Mouse (Mus musculus): Measurements from ENCODE around the gene Zdhhc8. TPM values are rescaled to one million over a fixed set of nuclear protein-coding genes. Genes with fewer than 3 reads are reported as not detected.
A peak's percentile ranks its signal among the peaks of the same experiment; 100 is the strongest.

Gene Zdhhc8
- polyA plus RNA-seq, 2 experiments: 0.88 to 2.9 TPM

DNA sequence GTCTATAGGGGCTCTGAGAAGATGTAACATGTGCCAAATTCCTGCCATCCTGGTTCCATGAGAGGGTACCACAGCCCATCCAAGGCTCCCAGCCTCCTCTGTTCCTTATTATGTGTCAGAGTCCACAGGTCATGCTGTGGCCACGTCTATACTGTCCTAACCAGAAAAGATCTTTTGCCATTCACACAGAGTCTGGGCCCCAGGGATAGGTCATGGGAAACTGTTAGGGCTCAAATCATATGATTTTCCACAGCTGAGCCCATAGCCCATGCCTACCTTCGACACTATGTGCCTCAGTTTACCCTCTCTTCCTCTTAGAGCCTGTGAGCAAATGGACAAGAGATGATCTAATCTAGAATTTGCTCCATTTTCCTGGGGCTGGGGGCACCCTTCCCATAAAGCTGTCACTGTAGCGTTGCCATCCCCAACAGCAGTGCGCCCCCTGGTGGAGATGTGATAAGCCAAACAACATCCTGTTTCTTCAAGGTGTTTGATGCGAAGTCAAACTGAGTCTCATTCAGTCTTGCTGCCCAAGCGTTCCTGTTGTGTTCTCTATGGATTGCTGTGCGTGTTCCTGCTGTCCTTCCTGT is 62.6 kb downstream of the Zdhhc8 start:
- H3K4me2 ChIP-seq (ENCODE audit: low read depth): no peak overlapping the region
- TF ChIP-seq EP300 (IDR thresholded peaks at IDR 0.05; ENCODE audit: low read depth): no peak
- peak; percentile 98 for TF ChIP-seq CTCF (IDR thresholded peaks at IDR 0.05; ENCODE audit: low read depth)
- no peak overlapping the region for H3K27ac ChIP-seq
- ATAC-seq (ENCODE audit: insufficient read depth): no peak
- no peaks in the 10 kb centered on the region for H3K27me3 ChIP-seq (ENCODE audit: control insufficient read depth, insufficient read depth, low read length)
- H3K9me3 ChIP-seq (ENCODE audit: control insufficient read depth, low read length): no peaks in the 10 kb centered on the region
- no peak overlapping the region for H3K4me3 ChIP-seq (ENCODE audit: insufficient read depth in 1 of 2, low read depth in 2 of 2, low read length in 2 of 2)
- peaks cover 0 to 4% of the 10 kb centered on the region in 2 experiments; a peak in 1 of 4 replicates for H3K4me1 ChIP-seq (replicated peaks; ENCODE audit: control insufficient read depth in 2 of 2, insufficient read depth in 2 of 2, low read length in 1 of 2)
- peak; percentile 24 to 42 (median 27) for DNase-seq (ENCODE audit: low read depth in 3 of 3, low spot score in 3 of 3)
- no peaks in the 10 kb centered on the region for H3K36me3 ChIP-seq (replicated peaks; ENCODE audit: control insufficient read depth, insufficient read depth, low read depth)
- H3K9ac ChIP-seq (replicated peaks): no peak overlapping the region
- WGBS (ENCODE audit: insufficient replicate concordance): 5% methylated on average over 7 of the region's 7 CpGs

MicroRNA genes within 50 kb of the gene (microRNA counts, 519-probe panel; counts per million panel counts)
- 69.9 counts per million for microRNA mmu-miR-1306

Small RNA genes lying within 50 kb of the gene (microRNA-seq; reads per million reads assigned to microRNA genes)
- gene Gm24572: 3.0 reads per million
- 228 reads per million, percentile 58 among the genes with 10 or more reads in this experiment for gene Mir1306

Other genes starting within 250 kb of the Zdhhc8 start
- gene Dgcr6, start 182.3 kb downstream of the Zdhhc8 start, polyA plus RNA-seq (2012; rRNA removed): 11.4 and 12.5 TPM in 2 replicates
- gene Dgcr6, start 182.3 kb downstream of the Zdhhc8 start, polyA plus RNA-seq (2014; fragmentation: Nextera tagmentation; extraction: Ambion mirVana): 22.1 and 22.5 TPM in 2 replicates
- 4.3 and 5.5 TPM in 2 replicates for gene Prodh, start 144.9 kb downstream of the Zdhhc8 start, polyA plus RNA-seq (2012; rRNA removed)
- 2.6 and 3.2 TPM in 2 replicates for gene Prodh, start 144.9 kb downstream of the Zdhhc8 start, polyA plus RNA-seq (2014; fragmentation: Nextera tagmentation; extraction: Ambion mirVana)
- gene Rtn4r, start 107.5 kb downstream of the Zdhhc8 start, polyA plus RNA-seq (2012; rRNA removed): 0.52 and 0.91 TPM in 2 replicates
- 0.32 and 0.46 TPM in 2 replicates for gene Rtn4r, start 107.5 kb downstream of the Zdhhc8 start, polyA plus RNA-seq (2014; fragmentation: Nextera tagmentation; extraction: Ambion mirVana)
- gene Ccdc188, start 17.3 kb downstream of the Zdhhc8 start, polyA plus RNA-seq (2012; rRNA removed): not detected in 2 replicates
- gene Ccdc188, start 17.3 kb downstream of the Zdhhc8 start, polyA plus RNA-seq (2014; fragmentation: Nextera tagmentation; extraction: Ambion mirVana): not detected in 2 replicates
- 44.4 and 51.8 TPM in 2 replicates for gene Trmt2a, start 13.5 kb upstream of the Zdhhc8 start, polyA plus RNA-seq (2012; rRNA removed)
- gene Trmt2a, start 13.5 kb upstream of the Zdhhc8 start, polyA plus RNA-seq (2014; fragmentation: Nextera tagmentation; extraction: Ambion mirVana): 46.2 and 47.9 TPM in 2 replicates
- 86.2 and 148 TPM in 2 replicates for gene Ranbp1, start 13.6 kb upstream of the Zdhhc8 start, polyA plus RNA-seq (2012; rRNA removed)
- gene Ranbp1, start 13.6 kb upstream of the Zdhhc8 start, polyA plus RNA-seq (2014; fragmentation: Nextera tagmentation; extraction: Ambion mirVana): 338 and 364 TPM in 2 replicates
- 0.18 and 0.40 TPM in 2 replicates for gene Gm49776, start 23.2 kb upstream of the Zdhhc8 start, polyA plus RNA-seq (2012; rRNA removed)
- gene Gm49776, start 23.2 kb upstream of the Zdhhc8 start, polyA plus RNA-seq (2014; fragmentation: Nextera tagmentation; extraction: Ambion mirVana): 1.3 and 1.9 TPM in 2 replicates
- gene Dgcr8, start 54.1 kb upstream of the Zdhhc8 start, polyA plus RNA-seq (2012; rRNA removed): 15.5 and 23.4 TPM in 2 replicates
- gene Dgcr8, start 54.1 kb upstream of the Zdhhc8 start, polyA plus RNA-seq (2014; fragmentation: Nextera tagmentation; extraction: Ambion mirVana): 8.8 and 10.4 TPM in 2 replicates
- 44.3 and 44.5 TPM in 2 replicates for gene Tango2, start 113.0 kb upstream of the Zdhhc8 start, polyA plus RNA-seq (2012; rRNA removed)
- gene Tango2, start 113.0 kb upstream of the Zdhhc8 start, polyA plus RNA-seq (2014; fragmentation: Nextera tagmentation; extraction: Ambion mirVana): 58.8 and 70.3 TPM in 2 replicates
- gene Arvcf, start 113.0 kb upstream of the Zdhhc8 start, polyA plus RNA-seq (2012; rRNA removed): 6.0 and 6.4 TPM in 2 replicates
- gene Arvcf, start 113.0 kb upstream of the Zdhhc8 start, polyA plus RNA-seq (2014; fragmentation: Nextera tagmentation; extraction: Ambion mirVana): 4.7 and 7.4 TPM in 2 replicates
- gene Txnrd2, start 191.2 kb upstream of the Zdhhc8 start, polyA plus RNA-seq (2012; rRNA removed): 79.9 and 113 TPM in 2 replicates
- gene Txnrd2, start 191.2 kb upstream of the Zdhhc8 start, polyA plus RNA-seq (2014; fragmentation: Nextera tagmentation; extraction: Ambion mirVana): 110 and 112 TPM in 2 replicates
- 73.8 and 84.7 TPM in 2 replicates for gene Comt, start 191.7 kb upstream of the Zdhhc8 start, polyA plus RNA-seq (2012; rRNA removed)
- 69.8 and 80.4 TPM in 2 replicates for gene Comt, start 191.7 kb upstream of the Zdhhc8 start, polyA plus RNA-seq (2014; fragmentation: Nextera tagmentation; extraction: Ambion mirVana)